Mouse (Mus musculus) neural tube, embryonic 12.5 days (tissue): ENCODE measurements around the gene Farsa. TPM values are rescaled to one million over a fixed set of nuclear protein-coding genes. Genes with fewer than 3 reads are reported as not detected.

Experiments
- microRNA-seq: library from miRNA; unstranded; fragments of <30 nt; microRNA quantifications from one replicate; pipeline ENCODE4, GENCODE M21; 2017
- polyA plus RNA-seq: library from polyadenylated mRNA; unstranded; fragments of >200 nt; fragmentation: Nextera tagmentation; extraction: Ambion mirVana; gene quantifications from 2 replicates; pipeline ENCODE4 v1.2.1, GENCODE M21; 2016

Gene Farsa
- polyA plus RNA-seq, 1 experiment from 2014 or later, result 110 TPM

Small RNA genes lying within 50 kb of the gene (microRNA-seq; reads per million reads assigned to microRNA genes)
- gene Mir7069, result 4.6 reads per million, percentile 13 among the genes with 10 or more reads in this experiment

Other genes starting within 250 kb of the Farsa start
- 72.4 and 72.8 TPM in 2 replicates for gene Ier2, start 194.1 kb upstream of the Farsa start, polyA plus RNA-seq
- 58.5 and 59.1 TPM in 2 replicates for gene Trmt1, start 170.7 kb upstream of the Farsa start, polyA plus RNA-seq
- 17.2 and 19.2 TPM in 2 replicates for gene Nacc1, start 169.1 kb upstream of the Farsa start, polyA plus RNA-seq
- 4.4 and 4.5 TPM in 2 replicates for gene Lyl1, start 155.5 kb upstream of the Farsa start, polyA plus RNA-seq
- 2.5 and 2.6 TPM in 2 replicates for gene G430095P16Rik, start 134.0 kb upstream of the Farsa start, polyA plus RNA-seq
- 8.4 and 11.2 TPM in 2 replicates for gene Nfix, start 56.6 kb upstream of the Farsa start, polyA plus RNA-seq
- gene Dand5, start 34.2 kb upstream of the Farsa start, polyA plus RNA-seq, result 6.5 and 8.3 TPM in 2 replicates
- gene Gadd45gip1, start 25.5 kb upstream of the Farsa start, polyA plus RNA-seq, result 39.7 and 40.1 TPM in 2 replicates
- gene Rad23a, start 16.3 kb upstream of the Farsa start, polyA plus RNA-seq, result 89.7 and 94.8 TPM in 2 replicates
- 753 and 769 TPM in 2 replicates for gene Calr, start 10.1 kb upstream of the Farsa start, polyA plus RNA-seq
- gene Syce2, start 15.1 kb downstream of the Farsa start, polyA plus RNA-seq, result 34.2 and 34.9 TPM in 2 replicates
- gene Gcdh, start 36.9 kb downstream of the Farsa start, polyA plus RNA-seq, result 32.1 and 37.0 TPM in 2 replicates
- gene Klf1, start 44.9 kb downstream of the Farsa start, polyA plus RNA-seq, result 3.4 and 4.0 TPM in 2 replicates
- 5.2 and 6.5 TPM in 2 replicates for gene Dnase2a, start 51.6 kb downstream of the Farsa start, polyA plus RNA-seq
- 43.0 and 44.9 TPM in 2 replicates for gene Mast1, start 80.4 kb downstream of the Farsa start, polyA plus RNA-seq
- 0.93 and 1.1 TPM in 2 replicates for gene Rtbdn, start 90.0 kb downstream of the Farsa start, polyA plus RNA-seq
- not detected in 2 replicates for gene Gm49661, start 112.4 kb downstream of the Farsa start, polyA plus RNA-seq
- 1,247 and 1,331 TPM in 2 replicates for gene Prdx2, start 112.6 kb downstream of the Farsa start, polyA plus RNA-seq
- 78.4 and 85.2 TPM in 2 replicates for gene Rnaseh2a, start 112.8 kb downstream of the Farsa start, polyA plus RNA-seq
- gene Junb, start 121.7 kb downstream of the Farsa start, polyA plus RNA-seq, result 9.9 TPM in 2 replicates
- gene Hook2, start 133.6 kb downstream of the Farsa start, polyA plus RNA-seq, result 17.6 and 18.2 TPM in 2 replicates
- not detected in 2 replicates for gene Best2, start 157.5 kb downstream of the Farsa start, polyA plus RNA-seq
- gene Asna1, start 168.3 kb downstream of the Farsa start, polyA plus RNA-seq, result 144 and 150 TPM in 2 replicates
- 180 and 189 TPM in 2 replicates for gene Trir, start 169.8 kb downstream of the Farsa start, polyA plus RNA-seq
- gene Tnpo2, start 179.9 kb downstream of the Farsa start, polyA plus RNA-seq, result 39.2 and 40.4 TPM in 2 replicates
- gene Fbxw9, start 203.1 kb downstream of the Farsa start, polyA plus RNA-seq, result 38.1 and 40.5 TPM in 2 replicates
- not detected in 2 replicates for gene Gm5741, start 211.0 kb downstream of the Farsa start, polyA plus RNA-seq
- gene Dhps, start 214.8 kb downstream of the Farsa start, polyA plus RNA-seq, result 76.3 and 87.4 TPM in 2 replicates
- 104 and 111 TPM in 2 replicates for gene Wdr83os, start 223.8 kb downstream of the Farsa start, polyA plus RNA-seq
- gene Wdr83, start 224.3 kb downstream of the Farsa start, polyA plus RNA-seq, result 54.6 and 57.9 TPM in 2 replicates
- gene Man2b1, start 226.3 kb downstream of the Farsa start, polyA plus RNA-seq, result 18.0 and 18.7 TPM in 2 replicates